ENCODE assay signal across 27 mouse cellular contexts in genomic region chr7:122577571-122577970, GRCm38 (mm10).
DNase-seq lines count a peak whose midpoint lies in the region; ATAC-seq and TF ChIP-seq lines count a peak whose summit lies in the region.
"Had no signal": no experiment of that assay in that cellular context is flagged by ENCODE, and none has a peak within 500 bp of the region (broad histone marks: within the 10 kb centered on the region; RNA-seq: fewer than 3 reads in every experiment).

No protein-coding gene starts in this region.

- ATAC-seq in frontal cortex, adult (ENCODE audit: low TSS enrichment), result 0 out of 2 replicates have a peak, but pooled peaks have one; percentile 11
- ATAC-seq: activated CD4-positive, CD25-positive, alpha-beta regulatory T cell, adult 4 months; CD4-positive, CD25-positive, alpha-beta regulatory T cell, adult 4 months; forebrain, embryonic 14.5 days; forebrain, embryonic 16.5 days; Patski had no signal

- intact Hi-C loops in left cerebral cortex, adult 2 months (cut with DNase I), result loop anchor here (10.0 kb wide), 1 partner anchor 127 kb away; no protein-coding TSS in a partner anchor
- intact Hi-C loops in left cerebral cortex, postnatal 4 days (cut with DNase I), result no loop called here

- TF ChIP-seq CTCF in layer of hippocampus, adult 2 months (conservative IDR thresholded peaks at IDR 0.05), result no peak
- TF ChIP-seq CTCF in left cerebral cortex, adult 2 months (IDR thresholded peaks at IDR 0.05), result no peak

- H3K4me3 ChIP-seq in layer of hippocampus, adult 2 months, result no peak overlapping the region
- no peak overlapping the region for H3K4me3 ChIP-seq in left cerebral cortex, adult 2 months
- H3K4me3 ChIP-seq: embryonic facial prominence, embryonic 13.5 days; embryonic facial prominence, embryonic 15.5 days; erythroblast, embryonic 14.5 days; forebrain, embryonic 10.5 days; forebrain, embryonic 12.5 days had no signal

- DNase-seq in frontal cortex, adult 2 months (ENCODE audit: extremely low spot score in 1 of 2, low spot score in 1 of 2), result no peak
- DNase-seq in layer of hippocampus, adult 2 months (ENCODE audit: low spot score in 2 of 2), result no peak
- DNase-seq in layer of hippocampus, adult 8-10 months (ENCODE audit: low spot score in 2 of 2), result no peak
- no peak for DNase-seq in left cerebral cortex, adult 2 months (ENCODE audit: extremely low spot score in 1 of 2, low spot score in 2 of 2)
- DNase-seq in left cerebral cortex, postnatal 4 days, result no peak
- DNase-seq in cerebellum, adult 9-11 months, result no peak
- DNase-seq: adrenal gland, adult 8-10 months; adrenal gland, postnatal 14 days; adrenal gland, postnatal 36 days; B cell, adult 2 months; cerebellum, adult 11 months; cerebellum, adult 18-20 months; cerebellum, adult 8-10 months; cerebellum, postnatal 10 days; cerebellum, postnatal 25 days; embryo, embryonic 11 days had no signal

- H3K27ac ChIP-seq in layer of hippocampus, adult 2 months, result peak overlapping the region; percentile 65
- H3K27ac ChIP-seq in left cerebral cortex, adult 2 months, result peak overlapping the region; percentile 22
- H3K27ac ChIP-seq: embryonic facial prominence, embryonic 13.5 days; embryonic facial prominence, embryonic 15.5 days; forebrain, embryonic 10.5 days; forebrain, embryonic 12.5 days had no signal
